Mouse (Mus musculus) heart, embryonic 11.5 days (tissue): Measurements from ENCODE around the gene Tceal1. TPM values are rescaled to one million over a fixed set of nuclear protein-coding genes. Genes with fewer than 3 reads are reported as not detected.

Experiments
- ATAC-seq: fragments of 200-750 bp; cut with Nextera tagmentation; replicated peaks from 2 replicates; pipeline ENCODE4 v1.8.0; 2017; ENCODE audit warnings: moderate library complexity; ENCODE audit not compliant: insufficient number of reproducible peaks, low FRiP score, low TSS enrichment
- H3K27ac ChIP-seq: fragments of 300-500 bp; sonication (generic); 2 replicates; pipeline ENCODE4 v1.5.1; 2014; ENCODE audit warnings: mild to moderate bottlenecking, low read depth, low read length
- H3K27me3 ChIP-seq: fragments of 300-500 bp; sonication (generic); 2 replicates; pipeline ENCODE4 v1.6.1; 2014; ENCODE audit warnings: mild to moderate bottlenecking, low read length, mixed read lengths; ENCODE audit not compliant: control insufficient read depth, insufficient read depth
- H3K36me3 ChIP-seq: fragments of 300-500 bp; sonication (generic); 2 replicates; pipeline ENCODE4 v1.6.1; 2014; ENCODE audit warnings: mild to moderate bottlenecking, low read length, moderate library complexity, mixed read lengths; ENCODE audit not compliant: control insufficient read depth, insufficient read depth
- H3K4me1 ChIP-seq: fragments of 300-500 bp; sonication (generic); 2 replicates; pipeline ENCODE4 v1.6.1; 2014; ENCODE audit warnings: low read length; ENCODE audit not compliant: control insufficient read depth, insufficient read depth
- H3K4me2 ChIP-seq: fragments of 300-500 bp; sonication (generic); 2 replicates; pipeline ENCODE4 v1.6.1; 2014; ENCODE audit warnings: mild to moderate bottlenecking, moderate library complexity
- H3K4me3 ChIP-seq: fragments of 300-500 bp; sonication (generic); 2 replicates; pipeline ENCODE4 v1.5.1; 2014; ENCODE audit warnings: low read depth, low read length
- H3K9ac ChIP-seq: fragments of 300-500 bp; sonication (generic); 2 replicates; pipeline ENCODE4 v1.6.1; 2014; ENCODE audit warnings: mild to moderate bottlenecking, low read depth, low read length, moderate library complexity
- H3K9me3 ChIP-seq: fragments of 300-500 bp; sonication (generic); replicated peaks from 2 replicates; pipeline ENCODE4 v1.6.1; 2016; ENCODE audit warnings: low read length; ENCODE audit not compliant: control insufficient read depth
- WGBS: fragments of 180-500 bp; shearing (Covaris S2); extraction: QIAGEN DNeasy Blood & Tissue Kit; methylation state at CpG from one replicate; pipeline ENCODE4 v1.1.7; 2014; ENCODE audit not compliant: insufficient replicate concordance; 5-methylcytosine and 5-hydroxymethylcytosine counted together
- polyA plus RNA-seq: library from polyadenylated mRNA; unstranded; fragments of >200 nt; fragmentation: Nextera tagmentation; extraction: Ambion mirVana; gene quantifications from 2 replicates; pipeline ENCODE4 v1.2.1, GENCODE M21; 2014

Tceal1 gene
- polyA plus RNA-seq, 1 experiment from 2014 or later, result 7.3 TPM

DNA sequence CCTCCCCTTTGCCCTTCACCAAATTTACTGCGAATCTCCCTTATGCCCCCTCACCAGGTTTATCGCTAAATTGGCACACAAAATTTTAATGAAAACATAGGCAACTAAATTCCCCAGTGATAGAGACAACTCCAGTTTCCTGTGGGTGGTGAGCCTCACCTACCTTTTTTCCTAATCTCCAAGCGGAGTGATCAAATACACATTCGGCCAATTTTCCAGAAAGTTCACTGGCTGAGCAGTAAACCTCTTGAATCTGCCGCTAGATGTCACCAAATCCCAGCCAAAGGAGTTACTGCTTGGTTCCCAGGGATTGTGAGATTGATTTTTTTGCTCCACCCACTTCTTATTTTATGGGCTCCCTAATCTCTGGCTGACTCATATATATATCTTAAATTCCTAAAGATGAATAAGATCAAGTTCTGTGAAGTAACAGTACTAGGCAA is 34.9 kb downstream of the Tceal1 start:
- peak overlapping the region; percentile 69 for H3K9ac ChIP-seq
- peak overlapping the region; percentile 59 for H3K4me3 ChIP-seq
- peak overlapping the region; percentile 90 for H3K27ac ChIP-seq
- H3K27me3 ChIP-seq, result no peaks in the 10 kb centered on the region
- H3K4me2 ChIP-seq, result peak overlapping the region; percentile 61
- 31% methylated on average over 5 of the region's 5 CpGs for WGBS
- H3K4me1 ChIP-seq, result peaks cover 3% of the 10 kb centered on the region; the same call in 1 of the 2 replicates
- H3K36me3 ChIP-seq, result no peaks in the 10 kb centered on the region
- H3K9me3 ChIP-seq, result no peaks in the 10 kb centered on the region
- no peak for ATAC-seq

DNA sequence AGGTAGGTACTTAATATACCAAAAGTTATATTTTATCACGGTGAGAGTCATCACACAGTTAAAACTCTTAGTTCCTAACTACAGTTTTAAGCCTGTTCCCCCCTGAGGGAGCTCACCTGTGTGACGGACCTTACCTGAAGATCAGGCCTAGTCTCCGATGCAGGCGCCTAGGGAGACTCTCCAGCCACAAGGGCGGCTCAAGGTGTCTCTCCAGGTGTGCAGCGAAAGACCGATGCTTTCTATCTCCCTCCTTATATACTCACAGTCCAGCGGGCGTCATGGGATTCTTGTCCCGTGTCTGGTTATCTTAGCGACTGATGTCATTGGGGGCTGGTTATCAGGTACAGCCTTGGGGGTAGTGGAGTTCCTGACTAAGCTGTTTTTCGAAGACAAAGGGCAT is 35.7 kb downstream of the Tceal1 start, which contains the start of gene Morf4l2:
Gene Morf4l2, minus strand, starts transcription at position 232 of the 400 bp plus-strand sequence.
- H3K9me3 ChIP-seq, result no peaks in the 10 kb centered on the region
- H3K27ac ChIP-seq, result peak within 1 kb of the TSS; percentile 90
- no peak for ATAC-seq
- WGBS, result 69% methylated on average over 12 of the region's 12 CpGs
- H3K9ac ChIP-seq, result peak within 1 kb of the TSS; percentile 69
- H3K36me3 ChIP-seq, result no peaks in the 10 kb centered on the region
- H3K4me3 ChIP-seq, result peak within 1 kb of the TSS; percentile 59
- H3K4me1 ChIP-seq, result peaks cover 3% of the 10 kb centered on the region; the same call in 1 of the 2 replicates
- no peaks in the 10 kb centered on the region for H3K27me3 ChIP-seq
- H3K4me2 ChIP-seq, result peak within 1 kb of the TSS; percentile 61

DNA sequence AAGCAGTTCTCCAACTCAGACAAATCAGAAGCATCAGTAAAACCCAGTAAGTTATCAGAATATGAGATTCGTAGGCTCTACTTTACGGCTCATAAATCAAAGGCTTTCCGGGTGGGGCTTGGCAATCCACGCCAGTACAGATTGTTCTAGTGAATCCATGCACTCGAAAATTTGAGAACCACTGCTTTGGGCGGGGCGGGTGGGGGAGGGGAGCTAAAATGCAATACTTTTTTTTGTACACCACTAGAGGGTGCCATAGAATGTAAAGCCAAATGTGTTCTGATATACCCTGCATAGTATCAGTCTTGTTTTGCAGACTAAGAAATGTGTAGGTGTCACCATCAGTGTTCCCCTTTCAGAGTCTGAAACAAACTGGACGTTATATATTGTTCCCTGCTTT is 36.9 kb downstream of the Tceal1 start:
- H3K9ac ChIP-seq, result no peak overlapping the region
- H3K9me3 ChIP-seq, result no peaks in the 10 kb centered on the region
- ATAC-seq, result no peak
- no peak overlapping the region for H3K4me3 ChIP-seq
- no peak overlapping the region for H3K4me2 ChIP-seq
- H3K36me3 ChIP-seq, result no peaks in the 10 kb centered on the region
- no peaks in the 10 kb centered on the region for H3K4me1 ChIP-seq
- 84% methylated on average over 8 of the region's 8 CpGs for WGBS
- H3K27me3 ChIP-seq, result no peaks in the 10 kb centered on the region
- no peak overlapping the region for H3K27ac ChIP-seq

DNA sequence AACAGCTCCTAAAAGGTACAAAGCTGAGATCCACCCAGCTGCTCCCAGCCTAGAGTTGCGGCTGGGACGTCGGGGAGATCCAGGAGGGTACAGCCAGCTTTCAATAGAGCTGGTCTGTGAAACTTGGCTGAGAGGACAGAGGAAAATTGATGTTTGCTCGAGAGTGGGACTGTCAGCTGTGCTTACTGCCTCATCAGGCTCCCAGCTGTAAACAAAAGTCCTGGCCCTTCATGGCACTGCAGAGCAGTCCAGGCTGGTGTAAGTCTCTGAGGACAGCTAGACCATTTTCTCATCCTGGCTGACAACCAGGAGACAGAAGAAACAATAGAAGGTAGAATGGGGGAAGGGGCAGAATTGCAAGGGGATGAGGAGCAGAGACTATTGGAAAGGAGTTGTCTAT is 41.5 kb downstream of the Tceal1 start:
- Histone ChIP-seq H3K9ac (no peak overlapping the region), H3K4me3 (no peak overlapping the region)
- WGBS, result 74% methylated on average over 4 of the region's 4 CpGs

DNA sequence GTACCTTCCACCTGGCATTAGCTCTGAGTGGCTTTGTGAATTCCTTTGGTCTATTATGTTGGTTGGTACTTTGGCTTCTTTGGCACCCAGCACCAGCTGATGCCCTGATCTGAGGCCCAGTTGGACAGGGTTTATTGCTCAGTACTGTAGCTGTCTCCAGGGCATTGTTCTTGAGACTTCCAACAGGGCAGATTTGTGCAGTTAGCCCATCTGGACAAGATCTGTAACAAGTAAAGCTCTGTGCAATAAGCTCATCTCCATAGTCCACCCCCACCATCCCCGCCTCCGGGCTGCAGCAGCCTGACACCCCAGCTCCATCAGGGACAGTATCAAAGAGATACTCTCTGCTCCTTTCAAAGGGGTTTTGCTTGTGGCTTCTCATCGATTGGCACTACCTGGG is 47.7 kb downstream of the Tceal1 start:
- Histone ChIP-seq H3K4me3 (no peak overlapping the region), H3K36me3 (no peaks in the 10 kb centered on the region; the same call in 1 of the 2 replicates), H3K9me3 (no peaks in the 10 kb centered on the region), H3K4me2 (no peak overlapping the region), H3K27me3 (no peaks in the 10 kb centered on the region), H3K27ac (no peak overlapping the region), H3K9ac (no peak overlapping the region), H3K4me1 (no peaks in the 10 kb centered on the region)
- WGBS, result 82% methylated on average over 3 of the region's 3 CpGs
- no peak for ATAC-seq

More for the DNA sequence above, 41.5 kb downstream of the Tceal1 start:
- H3K9me3 ChIP-seq, result no peaks in the 10 kb centered on the region
- H3K36me3 ChIP-seq, result no peaks in the 10 kb centered on the region
- H3K4me1 ChIP-seq, result no peaks in the 10 kb centered on the region
- no peaks in the 10 kb centered on the region for H3K27me3 ChIP-seq
- H3K27ac ChIP-seq, result no peak overlapping the region
- ATAC-seq, result no peak
- H3K4me2 ChIP-seq, result no peak overlapping the region

Other genes with a start within 250 kb of the Tceal1 start
- gene Kir3dl1, start 190.0 kb upstream of the Tceal1 start, polyA plus RNA-seq, result not detected in 2 replicates
- not detected in 2 replicates for gene Kir3dl2, start 163.9 kb upstream of the Tceal1 start, polyA plus RNA-seq
- 1.2 and 2.1 TPM in 2 replicates for gene Tceal3, start 117.1 kb upstream of the Tceal1 start, polyA plus RNA-seq
- 449 and 475 TPM in 2 replicates for gene Morf4l2, start 35.7 kb downstream of the Tceal1 start, polyA plus RNA-seq
- 0.10 TPM in 1 of 2 replicates, not detected in the other for gene Glra4, start 72.2 kb downstream of the Tceal1 start, polyA plus RNA-seq
- gene Plp1, start 114.7 kb downstream of the Tceal1 start, polyA plus RNA-seq, result 8.1 and 8.5 TPM in 2 replicates
- gene Rab9b, start 160.8 kb downstream of the Tceal1 start, polyA plus RNA-seq, result 0.14 and 0.32 TPM in 2 replicates
- gene H2bfm, start 219.3 kb downstream of the Tceal1 start, polyA plus RNA-seq, result not detected in 2 replicates